Mouse (Mus musculus): ENCODE data around the gene Rec8.
A peak's percentile ranks its signal among the peaks of the same experiment; 100 is the strongest.

The Rec8 gene

GRCm38 (mm10) chr14:55592226-55592625, 25.6 kb upstream of the Rec8 start:
- no peak for DNase-seq (ENCODE audit: low spot score)

- no peak for DNase-seq (ENCODE audit: low spot score)
These were observed 21.7 kb upstream of the Rec8 start for GRCm38 (mm10) chr14:55596036-55596690.

- no peak for DNase-seq (ENCODE audit: low spot score)
These were observed 19.1 kb upstream of the Rec8 start for GRCm38 (mm10) chr14:55598521-55599390.

GRCm38 (mm10) chr14:55603271-55603632, 14.6 kb upstream of the Rec8 start, which contains the start of gene Irf9:
Gene Irf9, plus strand, starts transcription at chr14:55603571.
- DNase-seq (ENCODE audit: low spot score), result no peak

- DNase-seq (ENCODE audit: low spot score), result peak; percentile 94
These were observed 13.9 kb upstream of the Rec8 start for GRCm38 (mm10) chr14:55603633-55604576.

- DNase-seq (ENCODE audit: low spot score), result no peak
These were observed 13.0 kb upstream of the Rec8 start for GRCm38 (mm10) chr14:55604823-55605222.

GRCm38 (mm10) chr14:55605743-55606459, 11.9 kb upstream of the Rec8 start:
- DNase-seq (ENCODE audit: low spot score), result no peak

- no peak for DNase-seq (ENCODE audit: low spot score)
These were observed 9.5 kb upstream of the Rec8 start for GRCm38 (mm10) chr14:55608339-55608738.

GRCm38 (mm10) chr14:55613346-55613745, 4.5 kb upstream of the Rec8 start:
- no peak for DNase-seq (ENCODE audit: low spot score)

GRCm38 (mm10) chr14:55614565-55615178, 3.2 kb upstream of the Rec8 start:
- DNase-seq (ENCODE audit: low spot score), result no peak

GRCm38 (mm10) chr14:55615876-55616275, 2.0 kb upstream of the Rec8 start:
- no peak for DNase-seq (ENCODE audit: low spot score)

- DNase-seq (ENCODE audit: low spot score), result no peak
These were observed 993 bp upstream of the Rec8 start for GRCm38 (mm10) chr14:55616844-55617243.

GRCm38 (mm10) chr14:55618486-55619195, 804 bp downstream of the Rec8 start:
- DNase-seq (ENCODE audit: low spot score), result no peak

GRCm38 (mm10) chr14:55628077-55628827, 10.4 kb downstream of the Rec8 start:
- DNase-seq (ENCODE audit: low spot score), result no peak

- peak; percentile 50 for DNase-seq (ENCODE audit: low spot score)
These were observed 11.5 kb downstream of the Rec8 start for GRCm38 (mm10) chr14:55629312-55629711.

- DNase-seq (ENCODE audit: low spot score), result peak; percentile 51
These were observed 17.2 kb downstream of the Rec8 start for GRCm38 (mm10) chr14:55634874-55635522.

- DNase-seq (ENCODE audit: low spot score), result peak; percentile 88
These were observed 17.7 kb downstream of the Rec8 start, which contains the start of gene Ipo4 for GRCm38 (mm10) chr14:55635523-55636007. Gene Ipo4, minus strand, starts transcription at chr14:55635957.

- no peak for DNase-seq (ENCODE audit: low spot score)
These were observed 20.0 kb downstream of the Rec8 start, which contains the start of gene Gm49378 for GRCm38 (mm10) chr14:55637795-55638194. Gene Gm49378, minus strand, starts transcription at chr14:55637895.

- DNase-seq (ENCODE audit: low spot score), result no peak
These were observed 23.0 kb downstream of the Rec8 start for GRCm38 (mm10) chr14:55640816-55641215.

Measured in urinary bladder, postnatal 14 days (tissue).